Mouse (Mus musculus) fat pad, adult 2 months (tissue): ENCODE results near the gene Coro1a.
"Not testable (repeated sequence)": the region's sequence is repeated elsewhere in the genome, so short reads cannot be mapped to it uniquely, and the experiment has no call there.

ENCODE experiments used
- DNase-seq: peaks from one replicate; pipeline ENCODE4 v3.0.0-alpha.2; 2011; ENCODE audit warnings: low read depth, low spot score; ENCODE audit errors: extremely low read depth

Coro1a gene

DNA sequence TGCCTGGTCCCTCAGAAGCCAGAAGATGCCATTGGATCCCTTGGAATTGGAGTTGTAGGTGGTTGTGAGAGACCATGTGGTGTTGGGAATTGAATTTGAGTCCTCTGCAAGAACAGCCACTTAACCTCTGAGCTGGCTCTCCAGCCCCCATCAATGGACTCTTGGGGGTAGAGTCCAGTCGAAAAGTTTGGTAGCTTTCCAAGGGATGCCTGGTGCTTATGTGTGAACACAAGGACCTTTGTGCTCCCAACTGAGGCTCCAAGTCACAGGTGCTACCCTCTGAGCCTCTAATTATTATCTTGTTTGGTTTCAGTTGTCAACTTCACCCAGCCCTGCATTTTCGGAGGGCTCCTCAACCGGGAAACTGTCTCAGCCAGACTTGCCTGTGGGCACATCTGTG is 16.9 kb downstream of the Coro1a start:
- DNase-seq = no peak

DNA sequence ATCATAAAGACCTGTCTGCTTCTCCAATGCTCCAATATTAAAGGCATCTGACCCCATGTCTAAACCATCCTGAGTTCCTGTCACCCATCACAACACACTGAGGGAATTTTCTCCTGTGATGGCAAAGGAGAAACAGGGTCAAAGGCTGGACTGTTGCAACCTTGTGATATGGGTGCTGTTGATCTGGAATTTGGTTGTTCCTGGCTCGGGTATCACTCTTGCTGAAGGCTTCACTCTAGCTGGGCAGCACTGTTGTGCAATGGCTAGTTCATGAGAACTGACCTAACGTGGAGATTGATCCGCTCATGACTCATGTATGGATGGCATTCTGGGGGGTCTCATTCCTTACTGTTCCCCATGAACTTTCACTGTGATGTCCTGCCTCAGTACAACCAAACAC is 18.6 kb downstream of the Coro1a start:
- DNase-seq = no peak

DNA sequence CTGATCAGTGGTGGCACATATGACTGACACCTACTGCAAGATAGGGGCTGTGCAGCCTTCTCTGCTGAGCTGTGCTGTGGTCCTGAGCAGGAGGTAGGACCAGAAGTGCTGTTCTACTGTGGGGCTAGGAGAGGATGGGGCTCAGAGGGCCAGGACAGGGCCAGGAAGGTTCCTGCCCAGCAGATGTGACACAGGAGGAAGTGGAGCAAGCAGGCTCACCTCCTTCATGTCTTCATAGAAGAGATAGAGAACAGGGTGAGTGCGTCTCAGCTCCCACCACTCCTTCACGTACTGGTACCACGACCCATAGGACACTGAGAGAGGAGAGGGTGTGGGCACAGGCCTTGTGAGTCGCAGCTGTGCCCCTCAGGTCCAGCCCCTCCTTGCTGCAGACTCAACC is 19.4 kb downstream of the Coro1a start:
- DNase-seq = not testable (repeated sequence)

GRCm38 (mm10) chr7:126681221-126681620 is 26.4 kb downstream of the Coro1a start:
- DNase-seq = no peak

DNA sequence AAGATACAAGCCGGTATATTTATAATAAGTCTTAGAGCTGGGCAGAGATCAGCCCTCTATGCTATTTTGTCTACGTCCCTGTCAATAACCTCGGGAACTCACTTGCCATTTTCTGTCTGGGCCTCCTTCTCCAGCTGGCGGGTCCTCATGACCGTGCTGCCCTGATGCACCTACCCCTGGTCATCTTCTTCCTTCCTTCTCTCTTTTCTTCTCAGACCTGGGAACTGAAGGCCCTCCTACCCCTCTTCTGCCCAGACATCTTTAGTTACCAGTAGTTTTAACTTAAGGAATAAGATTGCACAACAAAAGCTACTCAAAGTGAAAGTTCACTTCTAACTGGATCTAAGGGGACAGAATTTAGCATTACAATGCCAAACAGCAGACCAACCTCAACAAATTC is 27.9 kb downstream of the Coro1a start:
- DNase-seq = no peak

GRCm38 (mm10) chr7:126678545-126679341 is 28.8 kb downstream of the Coro1a start:
- DNase-seq = no peak

GRCm38 (mm10) chr7:126676631-126677220 is 30.9 kb downstream of the Coro1a start:
- no peak for DNase-seq

- DNase-seq = no peak
These were observed 31.4 kb downstream of the Coro1a start, which contains the start of gene Sult1a1 for GRCm38 (mm10) chr7:126676207-126676606. Gene Sult1a1 (minus strand): TSS chr7:126676432.

- no peak for DNase-seq
These were observed 32.5 kb downstream of the Coro1a start for GRCm38 (mm10) chr7:126675104-126675503.

DNA sequence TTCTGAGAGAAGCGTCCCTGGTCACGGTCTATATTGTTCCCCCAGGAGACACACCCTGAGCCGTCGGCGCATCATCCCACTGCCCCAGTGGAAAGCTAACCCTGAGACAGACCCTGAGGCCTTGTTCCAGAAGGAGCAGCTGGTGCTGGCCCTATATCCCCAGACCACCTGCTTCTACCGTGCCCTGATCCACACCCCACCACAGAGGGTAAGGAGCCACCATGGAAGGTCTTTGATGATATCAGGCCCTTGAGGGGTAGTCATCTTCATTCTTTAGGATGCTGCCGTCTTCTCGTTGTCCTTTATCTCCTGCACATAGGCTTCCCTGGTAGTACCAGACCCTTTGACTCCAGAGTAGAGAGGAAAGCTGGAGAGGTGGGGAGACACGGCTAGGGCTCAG is 35.5 kb downstream of the Coro1a start:
- no peak for DNase-seq

DNA sequence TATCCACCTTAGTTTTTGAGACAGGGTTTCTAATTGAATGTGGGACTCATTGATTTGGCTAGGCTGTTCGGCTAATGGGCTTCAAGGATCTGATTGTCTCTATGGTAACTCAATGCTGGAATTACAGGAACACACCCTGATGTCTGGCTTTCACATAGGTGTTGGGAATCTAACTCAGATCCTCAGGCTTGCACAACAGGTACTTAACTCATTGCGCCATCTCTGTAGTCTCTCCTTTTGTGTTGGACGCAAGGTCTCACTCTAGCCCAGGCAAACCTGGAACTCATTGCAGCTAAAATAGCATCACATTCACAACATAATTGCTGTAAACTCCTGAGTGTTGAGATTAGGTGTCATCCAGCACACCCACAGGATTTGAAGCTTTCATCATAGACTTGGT is 37.4 kb downstream of the Coro1a start:
- DNase-seq = no peak

- DNase-seq = no peak
These were observed 39.1 kb downstream of the Coro1a start for GRCm38 (mm10) chr7:126668452-126668851.

GRCm38 (mm10) chr7:126667495-126668090 is 40.0 kb downstream of the Coro1a start:
- no peak for DNase-seq

GRCm38 (mm10) chr7:126665269-126665668 is 42.3 kb downstream of the Coro1a start:
- no peak for DNase-seq

- no peak for DNase-seq
These were observed 43.9 kb downstream of the Coro1a start for GRCm38 (mm10) chr7:126663646-126664045.

GRCm38 (mm10) chr7:126659771-126660170 is 47.8 kb downstream of the Coro1a start:
- no peak for DNase-seq

DNA sequence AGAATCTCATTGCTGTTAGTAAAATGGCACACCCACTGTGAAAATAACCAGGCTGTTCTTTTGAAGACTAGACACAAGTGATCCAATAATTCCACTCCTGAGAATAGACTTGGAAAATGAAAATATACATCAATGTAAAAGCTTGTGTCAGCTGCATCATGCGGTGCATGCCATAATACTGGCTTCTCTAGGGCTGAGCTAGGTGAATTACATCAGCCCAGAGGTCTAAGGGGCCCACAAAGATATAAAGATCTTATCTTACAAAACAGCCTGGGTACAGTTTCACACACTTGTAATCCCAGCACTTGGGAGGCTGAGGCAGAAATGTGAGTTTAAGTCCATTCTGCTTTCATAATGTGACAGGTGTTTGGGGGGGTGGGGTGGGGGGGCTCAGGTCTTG is 50.1 kb downstream of the Coro1a start:
- DNase-seq = no peak

DNA sequence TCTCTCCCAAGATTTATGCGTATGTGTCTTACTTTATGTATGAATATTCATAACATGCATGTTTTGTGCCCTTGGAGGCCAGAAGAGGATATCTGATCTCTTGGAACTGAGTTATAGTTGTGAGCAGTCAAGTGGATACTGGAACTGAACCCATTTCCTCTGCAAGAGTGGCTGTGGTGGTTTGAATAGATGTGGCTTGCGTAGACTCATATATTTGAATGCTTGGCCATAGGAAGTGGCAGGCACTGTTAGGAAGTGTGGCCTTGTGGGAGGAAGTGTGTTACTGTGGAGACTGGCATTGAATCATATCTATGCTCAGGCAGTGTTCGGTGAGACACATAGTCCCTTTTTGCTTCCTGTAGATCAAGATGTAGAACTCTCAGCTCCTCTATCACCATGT is 51.9 kb downstream of the Coro1a start:
- no peak for DNase-seq

- no peak for DNase-seq
These were observed 53.6 kb downstream of the Coro1a start for GRCm38 (mm10) chr7:126653991-126654390.

DNA sequence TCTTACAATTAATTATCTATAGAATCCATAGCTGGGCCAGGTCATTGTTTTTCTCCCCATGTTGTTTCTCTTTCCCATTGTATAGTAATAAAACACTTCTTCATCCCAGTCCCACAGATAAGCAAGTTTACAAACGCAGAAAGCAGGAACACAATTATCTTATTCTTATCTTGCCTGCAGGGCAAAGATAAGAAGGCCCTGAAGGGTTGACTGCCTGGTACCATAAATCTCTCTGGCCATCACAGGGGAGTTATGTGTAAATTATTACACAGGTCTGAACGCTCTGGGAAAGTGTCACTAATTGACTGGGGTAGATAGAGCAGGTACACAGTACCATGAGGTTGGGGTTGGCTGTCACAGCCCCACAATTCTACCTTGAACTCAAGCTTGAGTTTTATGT is 56.7 kb downstream of the Coro1a start:
- DNase-seq = no peak
